Mouse (Mus musculus) urinary bladder, postnatal 4 days (tissue): ENCODE measurements around the gene Tmco1.
A peak's percentile ranks its signal among the peaks of the same experiment; 100 is the strongest.
"Not testable (repeated sequence)": the region's sequence is repeated elsewhere in the genome, so short reads cannot be mapped to it uniquely, and the experiment has no call there.

ENCODE experiments used
- DNase-seq, 2 experiments: peaks; one replicate each; pipeline ENCODE4 v3.0.0; 2021 to 2022; ENCODE audit warnings: low spot score in 2 of 2

Gene Tmco1

GRCm38 (mm10) chr1:167336398-167336797 lies 28.2 kb downstream of the Tmco1 start:
- no peak for DNase-seq

- peak; percentile 73 to 82 for DNase-seq
Observed at GRCm38 (mm10) chr1:167337463-167338095, 29.4 kb downstream of the Tmco1 start.

- no peak for DNase-seq
Observed at GRCm38 (mm10) chr1:167339177-167339781, 31.1 kb downstream of the Tmco1 start.

- DNase-seq: no peak
Observed at GRCm38 (mm10) chr1:167340111-167340787, 32.1 kb downstream of the Tmco1 start.

GRCm38 (mm10) chr1:167340910-167341528 lies 32.8 kb downstream of the Tmco1 start:
- DNase-seq: no peak

- no peak for DNase-seq
Observed at GRCm38 (mm10) chr1:167342831-167343230, 34.7 kb downstream of the Tmco1 start.

GRCm38 (mm10) chr1:167345994-167346520 lies 37.9 kb downstream of the Tmco1 start:
- not testable (repeated sequence) for DNase-seq

GRCm38 (mm10) chr1:167349206-167349605 lies 41.0 kb downstream of the Tmco1 start:
- not testable (repeated sequence) for DNase-seq

- DNase-seq: peak; percentile 88 to 93
Observed at GRCm38 (mm10) chr1:167349815-167350596, 41.8 kb downstream of the Tmco1 start, which contains the start of gene Aldh9a1. TSS of gene Aldh9a1 (plus strand) at chr1:167349991.

- DNase-seq: no peak
Observed at GRCm38 (mm10) chr1:167350597-167351415, 42.6 kb downstream of the Tmco1 start.

GRCm38 (mm10) chr1:167352403-167352802 lies 44.2 kb downstream of the Tmco1 start:
- DNase-seq: no peak

GRCm38 (mm10) chr1:167357387-167357786 lies 49.2 kb downstream of the Tmco1 start:
- DNase-seq: no peak

GRCm38 (mm10) chr1:167358731-167359130 lies 50.6 kb downstream of the Tmco1 start:
- no peak for DNase-seq

GRCm38 (mm10) chr1:167360268-167360667 lies 52.1 kb downstream of the Tmco1 start:
- DNase-seq: no peak

GRCm38 (mm10) chr1:167362819-167363218 lies 54.6 kb downstream of the Tmco1 start:
- DNase-seq: no peak

GRCm38 (mm10) chr1:167363322-167363721 lies 55.1 kb downstream of the Tmco1 start:
- DNase-seq: no peak

- no peak for DNase-seq
Observed at GRCm38 (mm10) chr1:167365808-167366207, 57.6 kb downstream of the Tmco1 start.

- no peak for DNase-seq
Observed at GRCm38 (mm10) chr1:167366621-167367020, 58.4 kb downstream of the Tmco1 start.

- no peak for DNase-seq
Observed at GRCm38 (mm10) chr1:167368018-167368417, 59.8 kb downstream of the Tmco1 start.

GRCm38 (mm10) chr1:167368513-167368912 lies 60.3 kb downstream of the Tmco1 start:
- no peak for DNase-seq
